Mouse (Mus musculus) midbrain, embryonic 11.5 days (tissue): ENCODE measurements around the gene Ces3a. TPM values are rescaled to one million over a fixed set of nuclear protein-coding genes. Genes with fewer than 3 reads are reported as not detected.
"Not testable (repeated sequence)": the region's sequence is repeated elsewhere in the genome, so short reads cannot be mapped to it uniquely, and the experiment has no call there.

ENCODE experiments used
- ATAC-seq: fragments of 200-750 bp; cut with Nextera tagmentation; 2 replicates; pipeline ENCODE4 v1.8.0; 2017; ENCODE audit warnings: moderate TSS enrichment, moderate library complexity; ENCODE audit not compliant: low FRiP score
- DNase-seq: peaks from one replicate; pipeline ENCODE4 v3.0.0; 2015; ENCODE audit warnings: low spot score; ENCODE audit errors: missing footprints
- H3K27ac ChIP-seq: fragments of 300-500 bp; sonication (generic); 2 replicates; pipeline ENCODE4 v1.5.1; 2014; ENCODE audit warnings: low read depth, low read length
- H3K27me3 ChIP-seq: fragments of 300-500 bp; sonication (generic); 2 replicates; pipeline ENCODE4 v1.6.1; 2014; ENCODE audit warnings: mild to moderate bottlenecking, low read length, moderate library complexity, mixed read lengths; ENCODE audit not compliant: control insufficient read depth, insufficient read depth
- H3K36me3 ChIP-seq: fragments of 300-500 bp; sonication (generic); 2 replicates; pipeline ENCODE4 v1.6.1; 2014; ENCODE audit warnings: mild to moderate bottlenecking, low read length, moderate library complexity, mixed read lengths; ENCODE audit not compliant: control insufficient read depth, insufficient read depth
- H3K4me1 ChIP-seq: fragments of 300-500 bp; sonication (generic); 2 replicates; pipeline ENCODE4 v1.6.1; 2014; ENCODE audit warnings: low read length; ENCODE audit not compliant: control insufficient read depth, insufficient read depth
- H3K4me2 ChIP-seq: fragments of 300-500 bp; sonication (generic); 2 replicates; pipeline ENCODE4 v1.6.1; 2014; ENCODE audit warnings: mild to moderate bottlenecking, moderate library complexity
- H3K4me3 ChIP-seq: fragments of 300-500 bp; sonication (generic); 2 replicates; pipeline ENCODE4 v1.5.1; 2014; ENCODE audit warnings: low read depth, low read length
- H3K9ac ChIP-seq: fragments of 300-500 bp; sonication (generic); 2 replicates; pipeline ENCODE4 v1.6.1; 2014; ENCODE audit warnings: low read length
- H3K9me3 ChIP-seq: fragments of 300-500 bp; sonication (generic); 2 replicates; pipeline ENCODE4 v1.6.1; 2016; ENCODE audit warnings: low read length; ENCODE audit not compliant: control insufficient read depth
- WGBS: fragments of 180-500 bp; shearing (Covaris S2); extraction: QIAGEN DNeasy Blood & Tissue Kit; methylation state at CpG from one replicate; pipeline ENCODE4 v1.1.7; 2014; 5-methylcytosine and 5-hydroxymethylcytosine counted together
- polyA plus RNA-seq: library from polyadenylated mRNA; unstranded; fragments of >200 nt; fragmentation: Nextera tagmentation; extraction: Ambion mirVana; gene quantifications from 2 replicates; pipeline ENCODE4 v1.2.1, GENCODE M21; 2014

Gene Ces3a
- polyA plus RNA-seq, 1 experiment from 2014 or later: not detected

DNA sequence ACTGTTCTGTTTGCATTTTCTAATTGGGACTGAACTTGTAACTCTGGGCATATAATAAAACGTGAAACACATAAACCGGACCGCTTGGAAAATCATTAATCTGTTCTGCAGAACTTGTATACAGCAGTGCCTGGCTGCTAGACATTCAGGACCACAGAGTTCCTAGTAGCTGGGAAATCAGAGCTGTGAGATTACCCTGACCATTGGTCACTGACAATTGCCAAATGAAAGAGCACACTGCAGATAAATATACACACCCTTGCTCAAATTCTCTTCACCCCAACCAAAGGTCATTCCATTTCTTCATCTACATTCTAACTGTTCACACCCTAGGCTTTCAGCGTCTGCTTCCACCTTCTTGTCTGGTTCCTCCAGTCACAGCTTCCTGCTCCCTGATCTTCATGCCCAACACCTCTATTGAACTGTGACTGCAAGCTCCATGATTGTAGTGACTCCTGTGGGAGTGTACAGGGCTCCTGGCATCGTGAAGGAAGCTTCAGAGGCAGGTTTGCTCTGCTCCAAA is 32.5 kb downstream of the Ces3a start:
- Histone ChIP-seq H3K27me3 (no peaks in the 10 kb centered on the region), H3K4me1 (no peaks in the 10 kb centered on the region), H3K9me3 (no peaks in the 10 kb centered on the region), H3K27ac (no peak overlapping the region), H3K36me3 (no peaks in the 10 kb centered on the region), H3K9ac (no peak overlapping the region), H3K4me2 (no peak overlapping the region), H3K4me3 (no peak overlapping the region)
- ATAC-seq (no peak), DNase-seq (no peak)
- WGBS: 79% methylated on average over 5 of the region's 5 CpGs

DNA sequence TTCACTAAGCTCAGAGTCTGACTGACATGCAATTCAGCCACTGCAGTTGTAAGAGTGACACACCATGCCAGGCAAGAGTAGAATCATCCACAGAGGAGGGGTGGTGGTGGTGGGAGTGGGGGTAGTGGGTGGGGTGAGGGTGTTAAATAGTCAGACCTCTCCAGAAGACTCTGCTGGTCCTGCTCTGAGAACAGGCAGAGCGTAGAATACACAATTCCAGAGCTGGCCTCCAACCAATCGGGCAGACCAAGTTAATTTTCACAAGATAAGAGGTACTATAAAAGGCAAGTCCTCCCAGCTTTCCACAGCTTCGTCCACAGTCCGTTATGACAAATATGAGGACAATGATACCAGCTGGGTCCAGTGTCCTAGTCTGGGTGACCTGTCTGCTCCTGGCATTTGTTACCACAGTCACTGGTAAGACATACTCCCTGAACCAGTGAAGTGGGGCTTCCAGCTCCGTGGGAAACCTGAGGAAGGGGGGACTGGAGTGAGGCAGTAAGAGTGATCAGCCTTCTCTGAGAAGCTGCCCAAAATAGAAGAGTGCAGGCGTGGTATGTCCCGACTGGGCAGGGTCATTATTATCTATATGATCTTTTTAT is 35.1 kb downstream of the Ces3a start, which contains the start of gene Ces3b:
Ces3b (plus strand) TSS at position 305 of the 602 bp plus-strand sequence.
- Histone ChIP-seq H3K4me2 (no peak within 1 kb of the TSS), H3K4me1 (no peaks in the 10 kb centered on the region), H3K36me3 (no peaks in the 10 kb centered on the region), H3K4me3 (no peak within 1 kb of the TSS), H3K27me3 (no peaks in the 10 kb centered on the region), H3K9me3 (no peaks in the 10 kb centered on the region), H3K9ac (no peak within 1 kb of the TSS), H3K27ac (no peak within 1 kb of the TSS)
- 83% methylated on average over 7 of the region's 7 CpGs for WGBS
- DNase-seq: no peak
- no peak for ATAC-seq

- not testable (repeated sequence) for H3K9ac ChIP-seq, H3K27me3 ChIP-seq, H3K4me1 ChIP-seq, DNase-seq, H3K27ac ChIP-seq, ATAC-seq, H3K4me2 ChIP-seq, H3K36me3 ChIP-seq, H3K9me3 ChIP-seq, H3K4me3 ChIP-seq
- WGBS: 84% methylated on average over 5 of the region's 5 CpGs
Measured at GRCm38 (mm10) chr8:105088166-105088565, 39.8 kb downstream of the Ces3a start.

- H3K36me3 ChIP-seq: no peaks in the 10 kb centered on the region
- H3K9ac ChIP-seq: no peak overlapping the region
- no peaks in the 10 kb centered on the region for H3K4me1 ChIP-seq
- no peak overlapping the region for H3K27ac ChIP-seq
- 70% methylated on average over 4 of the region's 4 CpGs for WGBS
- ATAC-seq: no peak
- no peak overlapping the region for H3K4me3 ChIP-seq
- no peaks in the 10 kb centered on the region for H3K27me3 ChIP-seq
- no peak for DNase-seq
- H3K4me2 ChIP-seq: no peak overlapping the region
- H3K9me3 ChIP-seq: no peaks in the 10 kb centered on the region
Measured at GRCm38 (mm10) chr8:105088581-105088980, 40.2 kb downstream of the Ces3a start.

DNA sequence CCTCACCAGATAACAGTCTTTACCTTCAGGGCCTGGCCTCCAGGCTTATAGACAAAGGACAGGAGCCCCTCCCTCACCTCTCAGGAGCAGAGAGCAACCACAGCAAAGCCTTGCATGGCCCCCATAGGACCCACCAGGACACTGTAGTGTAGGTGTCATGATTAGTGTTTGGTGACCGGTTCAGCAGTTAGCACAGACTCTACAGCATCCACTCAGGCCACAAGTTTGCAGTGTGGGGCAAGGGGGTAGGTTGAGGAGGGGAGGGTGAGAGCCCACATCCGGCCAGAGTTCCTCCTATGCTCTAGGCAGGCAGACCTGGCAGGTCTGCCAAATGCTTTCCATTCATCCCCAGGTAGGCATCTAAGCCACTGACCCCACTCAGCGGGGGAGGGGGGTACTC is 45.6 kb downstream of the Ces3a start:
- H3K36me3 ChIP-seq: no peaks in the 10 kb centered on the region
- no peak overlapping the region for H3K4me2 ChIP-seq
- H3K9ac ChIP-seq: no peak overlapping the region
- WGBS: 84% methylated on average over 3 of the region's 3 CpGs
- H3K27ac ChIP-seq: no peak overlapping the region
- H3K4me3 ChIP-seq: no peak overlapping the region
- ATAC-seq: no peak
- no peaks in the 10 kb centered on the region for H3K9me3 ChIP-seq
- H3K27me3 ChIP-seq: no peaks in the 10 kb centered on the region
- DNase-seq: no peak
- no peaks in the 10 kb centered on the region for H3K4me1 ChIP-seq

GRCm38 (mm10) chr8:105102101-105102785 is 53.8 kb downstream of the Ces3a start:
- not testable (repeated sequence) for H3K36me3 ChIP-seq

DNA sequence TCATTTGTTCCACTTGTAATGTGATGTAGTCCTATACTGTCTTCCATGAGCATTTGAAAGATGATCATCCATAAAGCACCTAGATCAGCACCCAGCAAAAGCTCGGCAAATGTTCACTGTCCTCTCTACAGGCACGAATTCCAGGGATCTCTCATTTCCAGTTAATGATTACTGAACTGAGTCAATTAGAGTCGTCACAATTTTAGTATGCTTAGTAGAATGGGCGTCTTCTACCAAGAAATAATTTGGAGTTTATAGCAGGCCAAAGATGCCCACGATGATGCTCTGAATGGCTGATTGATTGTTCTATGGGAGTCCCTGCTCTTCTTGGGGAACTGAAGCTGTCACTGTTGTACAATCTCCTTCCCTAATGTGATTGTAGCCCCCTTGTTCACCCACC is 55.3 kb downstream of the Ces3a start:
- not testable (repeated sequence) for H3K9me3 ChIP-seq, H3K9ac ChIP-seq, H3K36me3 ChIP-seq, DNase-seq, H3K4me1 ChIP-seq, H3K4me3 ChIP-seq, H3K27me3 ChIP-seq, H3K27ac ChIP-seq, H3K4me2 ChIP-seq, ATAC-seq
- WGBS: 84% methylated on average over 5 of the region's 5 CpGs

More at GRCm38 (mm10) chr8:105102101-105102785, 53.8 kb downstream of the Ces3a start:
- not testable (repeated sequence) for H3K27me3 ChIP-seq, H3K27ac ChIP-seq, H3K4me2 ChIP-seq, DNase-seq, H3K9ac ChIP-seq, H3K4me3 ChIP-seq, H3K4me1 ChIP-seq, ATAC-seq, H3K9me3 ChIP-seq
- WGBS: 76% methylated on average over 4 of the region's 4 CpGs

DNA sequence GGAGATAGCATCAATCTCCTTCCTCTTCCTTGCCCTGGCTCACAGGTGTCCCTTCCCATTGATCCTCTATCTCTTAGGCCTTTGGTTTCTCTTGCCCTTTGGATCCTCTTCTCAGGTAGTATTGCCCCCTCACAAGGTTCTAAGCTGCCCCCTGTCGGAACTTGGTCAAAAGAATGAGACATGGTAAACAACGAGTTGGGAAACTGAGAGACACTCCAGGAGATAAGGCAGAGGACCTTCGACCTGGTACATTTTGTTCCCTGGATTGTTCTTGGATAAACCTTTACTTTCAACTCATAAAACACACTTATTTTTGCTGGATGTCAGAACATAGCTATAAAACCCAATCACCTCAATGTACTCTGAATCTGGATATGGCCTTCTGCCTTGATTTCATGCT is 55.8 kb downstream of the Ces3a start:
- Histone ChIP-seq H3K9ac (no peak overlapping the region), H3K27ac (no peak overlapping the region), H3K9me3 (no peaks in the 10 kb centered on the region), H3K4me3 (no peak overlapping the region), H3K4me2 (no peak overlapping the region), H3K36me3 (no peaks in the 10 kb centered on the region), H3K27me3 (no peaks in the 10 kb centered on the region), H3K4me1 (no peaks in the 10 kb centered on the region)
- no peak for ATAC-seq
- WGBS: 91% methylated on average over 3 of the region's 3 CpGs
- no peak for DNase-seq
